Mouse (Mus musculus): ENCODE measurements around the gene Dcaf8. TPM values are rescaled to one million over a fixed set of nuclear protein-coding genes. Genes with fewer than 3 reads are reported as not detected.

The Dcaf8 gene
- 74.0 TPM for polyA plus RNA-seq (2014; fragmentation: Illumina TruSeq; extraction: RNeasy Lipid Tissue Mini Kit (QIAGEN cat#74804); ENCODE audit: low read depth, low replicate concordance)

DNA sequence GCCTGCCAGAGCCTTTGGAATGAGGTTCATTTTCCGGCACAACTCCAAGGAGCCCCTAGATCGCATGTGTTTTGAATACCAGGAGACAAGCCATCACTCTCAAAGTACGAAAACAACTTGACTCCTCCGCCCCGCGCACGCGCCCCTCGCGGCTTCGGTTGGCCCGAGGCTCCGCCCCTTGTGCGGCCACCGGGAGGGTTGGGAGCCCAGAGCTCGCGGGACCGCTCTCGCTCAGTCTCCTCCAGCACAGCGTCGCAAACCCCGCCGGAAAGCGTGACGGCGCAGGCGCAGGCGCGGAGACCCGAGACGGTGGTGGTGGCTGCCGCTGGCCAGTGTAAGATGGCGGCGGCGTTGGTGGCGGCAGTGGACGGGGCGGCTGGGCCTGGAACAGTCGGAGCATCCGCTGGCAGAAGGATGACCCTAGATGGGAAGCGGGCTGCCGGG, at the start of gene Dcaf8:
Gene Dcaf8, plus strand, starts transcription at position 250 of the 444 bp plus-strand sequence.

GRCm38 (mm10) chr1:172126376-172127347, 21.2 kb upstream of the Dcaf8 start, which contains the start of gene Pex19:
Pex19 (plus strand) TSS chr1:172126755.

DNA sequence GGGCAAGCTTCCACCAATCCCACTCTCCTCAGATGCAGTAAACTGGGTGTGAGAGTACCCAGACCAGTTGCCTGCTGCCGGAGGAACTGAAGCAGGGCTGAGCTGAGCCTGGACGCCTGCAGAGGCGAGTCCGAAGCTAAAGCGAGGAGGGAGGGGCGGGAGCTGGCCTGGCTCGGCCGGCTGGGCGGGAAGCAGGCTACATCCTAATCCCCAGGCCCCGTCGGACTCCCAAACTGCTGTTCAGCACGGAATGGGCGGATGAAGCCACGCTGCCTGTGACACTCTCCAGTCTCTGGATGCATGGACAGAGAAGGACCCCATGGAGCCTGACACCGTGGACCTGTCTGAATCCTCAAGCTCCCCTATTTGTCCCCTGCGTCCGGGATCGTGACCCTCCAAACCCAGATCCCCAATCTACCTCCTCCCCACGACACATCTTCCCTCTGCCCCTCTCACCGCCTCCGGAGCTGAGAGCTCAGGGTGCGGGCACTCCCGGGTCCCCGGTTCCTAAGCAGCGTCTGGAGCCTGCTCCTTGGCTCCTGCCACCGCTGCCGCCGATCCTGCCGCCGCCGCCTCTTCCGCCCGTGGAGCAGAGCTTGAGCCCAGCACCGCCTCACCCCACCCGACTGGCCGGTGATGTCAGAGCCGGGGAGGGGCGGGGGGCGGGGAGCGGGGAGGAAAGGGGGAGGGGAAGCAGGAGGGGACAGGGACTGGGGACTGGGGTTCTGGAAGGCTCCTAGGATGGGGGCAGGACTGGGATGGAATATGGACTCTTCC, 58.4 kb downstream of the Dcaf8 start, which contains the start of gene Pea15a:
Gene Pea15a, minus strand, starts transcription at position 664 of the 777 bp plus-strand sequence.

DNA sequence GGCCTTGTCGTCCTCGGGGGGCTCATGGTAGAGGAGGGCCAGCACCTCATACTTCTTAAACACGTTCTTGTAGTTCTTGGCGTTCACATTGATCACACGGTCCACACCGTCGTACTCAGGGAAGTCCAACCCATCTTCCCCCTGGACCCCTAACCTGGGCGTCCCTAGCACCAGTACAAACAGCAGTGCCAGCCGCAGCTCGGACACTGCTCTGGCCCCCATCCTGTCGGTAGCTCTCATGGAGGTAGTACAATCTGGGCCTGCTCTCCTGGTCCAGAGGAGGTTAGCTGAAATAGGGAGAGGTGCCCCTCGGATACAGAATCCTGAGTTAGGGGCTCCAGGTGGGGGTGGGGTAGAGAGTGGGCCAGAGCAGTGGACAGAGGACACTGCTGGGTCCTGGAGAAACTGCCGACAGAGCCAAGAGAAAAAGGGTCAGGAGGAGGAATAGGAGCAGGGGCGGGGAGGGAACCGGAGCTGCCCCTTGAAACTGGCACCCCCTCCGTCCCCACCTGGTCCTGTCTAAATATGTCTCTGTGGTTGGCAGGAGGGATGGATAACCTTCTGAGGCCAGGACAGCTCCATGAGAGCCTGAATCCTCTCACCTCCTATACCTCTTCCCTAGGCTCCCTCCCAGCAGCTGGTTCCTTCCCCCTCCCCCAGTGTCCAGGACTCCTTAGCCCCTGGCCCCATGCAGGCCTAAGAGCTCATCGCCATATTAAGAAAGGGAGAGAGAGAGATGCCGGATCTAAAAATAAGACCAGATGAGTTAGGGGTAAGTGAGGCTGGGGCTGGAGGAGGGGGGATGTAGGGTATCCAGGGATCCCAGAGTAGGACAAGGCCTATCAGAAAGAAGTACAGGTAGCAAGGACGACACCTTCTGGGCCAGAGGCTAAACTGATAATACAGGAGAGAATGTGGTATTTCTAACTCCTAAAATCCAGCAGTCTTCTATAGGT, 71.8 kb downstream of the Dcaf8 start, which contains the start of gene Casq1:
Gene Casq1, minus strand, starts transcription at position 418 of the 956 bp plus-strand sequence.

Other genes with a start within 250 kb of the Dcaf8 start
- 4.9 TPM for gene Slamf6, start 230.6 kb upstream of the Dcaf8 start, polyA plus RNA-seq (2014; fragmentation: Illumina TruSeq; extraction: RNeasy Lipid Tissue Mini Kit (QIAGEN cat#74804); ENCODE audit: low read depth, low replicate concordance)
- gene Vangl2, start 119.6 kb upstream of the Dcaf8 start, polyA plus RNA-seq (2014; fragmentation: Illumina TruSeq; extraction: RNeasy Lipid Tissue Mini Kit (QIAGEN cat#74804); ENCODE audit: low read depth, low replicate concordance) = 1.4 TPM
- not detected for gene Nhlh1, start 90.5 kb upstream of the Dcaf8 start, polyA plus RNA-seq (2014; fragmentation: Illumina TruSeq; extraction: RNeasy Lipid Tissue Mini Kit (QIAGEN cat#74804); ENCODE audit: low read depth, low replicate concordance)
- 180 TPM for gene Copa, start 65.6 kb upstream of the Dcaf8 start, polyA plus RNA-seq (2014; fragmentation: Illumina TruSeq; extraction: RNeasy Lipid Tissue Mini Kit (QIAGEN cat#74804); ENCODE audit: low read depth, low replicate concordance)
- 38.8 TPM for gene Ncstn, start 65.3 kb upstream of the Dcaf8 start, polyA plus RNA-seq (2014; fragmentation: Illumina TruSeq; extraction: RNeasy Lipid Tissue Mini Kit (QIAGEN cat#74804); ENCODE audit: low read depth, low replicate concordance)
- 40.4 TPM for gene Pex19, start 21.3 kb upstream of the Dcaf8 start, polyA plus RNA-seq (2014; fragmentation: Illumina TruSeq; extraction: RNeasy Lipid Tissue Mini Kit (QIAGEN cat#74804); ENCODE audit: low read depth, low replicate concordance)
- 36.7 TPM for gene Pea15a, start 58.7 kb downstream of the Dcaf8 start, polyA plus RNA-seq (2014; fragmentation: Illumina TruSeq; extraction: RNeasy Lipid Tissue Mini Kit (QIAGEN cat#74804); ENCODE audit: low read depth, low replicate concordance)
- 0.63 TPM for gene Casq1, start 71.8 kb downstream of the Dcaf8 start, polyA plus RNA-seq (2014; fragmentation: Illumina TruSeq; extraction: RNeasy Lipid Tissue Mini Kit (QIAGEN cat#74804); ENCODE audit: low read depth, low replicate concordance)
- gene Atp1a4, start 110.3 kb downstream of the Dcaf8 start, polyA plus RNA-seq (2014; fragmentation: Illumina TruSeq; extraction: RNeasy Lipid Tissue Mini Kit (QIAGEN cat#74804); ENCODE audit: low read depth, low replicate concordance) = not detected
- gene Igsf8, start 113.6 kb downstream of the Dcaf8 start, polyA plus RNA-seq (2014; fragmentation: Illumina TruSeq; extraction: RNeasy Lipid Tissue Mini Kit (QIAGEN cat#74804); ENCODE audit: low read depth, low replicate concordance) = 1.1 TPM
- 4.4 TPM for gene Atp1a2, start 150.0 kb downstream of the Dcaf8 start, polyA plus RNA-seq (2014; fragmentation: Illumina TruSeq; extraction: RNeasy Lipid Tissue Mini Kit (QIAGEN cat#74804); ENCODE audit: low read depth, low replicate concordance)
- gene Kcnj9, start 181.2 kb downstream of the Dcaf8 start, polyA plus RNA-seq (2014; fragmentation: Illumina TruSeq; extraction: RNeasy Lipid Tissue Mini Kit (QIAGEN cat#74804); ENCODE audit: low read depth, low replicate concordance) = not detected
- gene Kcnj10, start 193.1 kb downstream of the Dcaf8 start, polyA plus RNA-seq (2014; fragmentation: Illumina TruSeq; extraction: RNeasy Lipid Tissue Mini Kit (QIAGEN cat#74804); ENCODE audit: low read depth, low replicate concordance) = 2.6 TPM
- 33.9 TPM for gene Pigm, start 228.5 kb downstream of the Dcaf8 start, polyA plus RNA-seq (2014; fragmentation: Illumina TruSeq; extraction: RNeasy Lipid Tissue Mini Kit (QIAGEN cat#74804); ENCODE audit: low read depth, low replicate concordance)